Mouse (Mus musculus) embryo, embryonic 10 days (tissue): ENCODE results near the gene Bphl.

ENCODE experiments used
- DNase-seq: peaks from one replicate; pipeline ENCODE4 v3.0.0-alpha.2; 2015; ENCODE audit warnings: low spot score

Bphl gene

GRCm38 (mm10) chr13:34037172-34038055, at the start of gene Bphl:
TSS of gene Bphl (plus strand) at chr13:34037597.
- DNase-seq = peak; percentile 98

- no peak for DNase-seq
Observed at GRCm38 (mm10) chr13:33989625-33990024, 47.8 kb upstream of the Bphl start.

DNA sequence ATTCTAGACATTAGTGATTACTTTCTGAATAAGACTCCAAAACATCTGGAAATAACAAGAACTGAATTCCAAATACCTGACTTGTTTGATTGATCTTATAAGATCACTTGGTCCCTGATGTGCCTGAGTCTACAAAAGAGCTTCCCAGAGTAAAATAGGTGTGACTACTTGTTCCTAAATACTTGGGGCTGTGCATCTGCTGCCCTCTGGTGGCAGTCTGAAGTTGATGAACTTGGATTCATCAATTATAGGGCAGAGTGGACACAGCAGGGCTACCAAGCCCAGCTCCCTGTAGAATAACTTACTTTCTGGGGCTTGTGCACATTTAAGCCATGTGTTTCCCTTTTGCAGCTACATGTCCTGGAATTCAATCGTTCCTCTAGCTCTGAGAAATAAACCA, 42.2 kb upstream of the Bphl start:
- peak; percentile 81 for DNase-seq

- peak; percentile 90 for DNase-seq
Observed at GRCm38 (mm10) chr13:34002058-34003006, 35.1 kb upstream of the Bphl start, which contains the start of the genes Ripk1 and Serpinb6a. TSS of gene Ripk1 (plus strand) at chr13:34002363. TSS of gene Serpinb6a (minus strand) at chr13:34002794.

DNA sequence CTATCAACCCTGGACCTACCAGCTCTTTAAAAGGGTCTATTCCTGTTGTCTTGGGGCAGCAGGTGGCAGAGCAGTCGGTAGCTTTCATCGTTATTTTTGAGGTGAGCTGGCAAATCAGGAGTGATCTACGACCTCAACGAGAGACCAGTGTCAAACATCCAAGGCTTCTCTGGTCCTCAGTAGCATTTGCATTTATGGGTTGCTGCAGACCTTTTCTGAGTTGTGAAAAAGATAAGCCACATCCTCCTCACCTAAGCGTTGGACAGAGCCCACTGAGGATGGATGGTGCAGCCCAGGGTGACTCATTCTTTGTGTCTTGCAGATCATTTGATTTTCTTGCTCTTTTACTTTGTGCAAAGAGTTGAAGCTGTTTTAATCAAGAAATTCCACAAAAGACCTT, 34.3 kb upstream of the Bphl start:
- DNase-seq = no peak

DNA sequence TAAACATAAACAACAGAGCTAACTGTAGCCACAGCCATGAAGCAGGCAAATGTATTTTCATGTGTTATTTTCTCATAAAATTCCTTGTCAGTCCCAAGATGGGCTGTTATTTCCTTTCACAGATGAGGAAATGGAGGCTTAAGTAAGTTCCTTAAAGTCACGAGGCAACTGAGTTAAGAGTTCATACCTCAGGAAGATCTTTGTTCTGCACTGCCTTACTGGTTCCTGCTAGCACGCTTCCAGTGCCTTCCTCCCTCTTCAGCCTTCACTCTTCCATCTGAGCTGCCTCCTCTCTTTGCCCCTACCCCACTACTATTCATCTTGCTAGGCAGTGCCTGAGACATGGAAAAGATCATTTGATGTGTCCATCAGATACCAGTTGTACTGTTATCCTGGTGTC, 30.2 kb upstream of the Bphl start:
- DNase-seq = no peak

DNA sequence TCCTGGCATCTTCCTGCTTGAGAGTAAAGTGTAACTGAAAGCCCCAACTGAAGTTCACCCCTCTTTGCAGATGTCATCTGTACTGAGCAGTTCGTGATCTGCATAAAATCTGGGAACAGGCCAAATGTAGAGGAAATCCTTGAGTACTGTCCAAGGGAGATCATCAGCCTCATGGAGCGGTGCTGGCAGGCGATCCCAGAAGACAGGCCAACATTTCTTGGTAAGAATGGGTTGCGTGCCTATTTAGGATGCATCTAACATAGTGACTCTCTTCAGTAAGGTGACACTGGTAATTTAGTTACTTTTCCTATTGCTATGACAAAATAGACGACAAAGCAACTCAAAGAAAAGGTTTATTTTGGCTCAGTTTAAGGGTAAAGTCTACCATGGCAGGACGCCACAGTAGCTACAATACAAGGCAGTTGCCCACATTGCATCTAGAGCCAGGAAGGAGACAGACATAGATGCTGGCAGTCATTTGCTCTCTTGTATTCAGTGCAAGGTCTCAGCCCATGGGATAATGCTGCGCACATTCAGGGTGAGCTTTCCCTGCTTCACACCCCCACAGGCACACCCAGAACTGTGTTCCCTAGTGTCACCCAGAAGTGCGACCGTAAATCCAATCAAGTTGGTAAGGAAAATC, 20.3 kb upstream of the Bphl start:
- no peak for DNase-seq

DNA sequence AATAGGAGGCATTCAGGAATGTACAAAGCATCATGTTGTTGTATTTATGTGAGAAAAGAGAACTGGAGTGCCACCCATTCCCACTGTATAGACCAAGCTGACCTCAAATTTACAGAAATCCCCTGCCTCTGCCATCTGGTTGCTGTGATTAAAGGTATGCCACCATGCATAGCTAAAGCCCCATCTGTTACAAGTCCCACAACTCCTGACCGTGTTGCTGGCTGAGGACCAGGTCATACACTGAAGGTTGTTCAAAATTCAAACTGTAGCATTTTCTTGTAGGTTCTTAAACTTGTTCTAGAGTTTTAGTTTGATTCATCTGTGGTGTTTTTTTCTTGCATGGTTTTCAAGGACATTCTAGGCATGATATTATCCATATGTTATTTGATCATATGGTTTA, 18.9 kb upstream of the Bphl start:
- no peak for DNase-seq

DNA sequence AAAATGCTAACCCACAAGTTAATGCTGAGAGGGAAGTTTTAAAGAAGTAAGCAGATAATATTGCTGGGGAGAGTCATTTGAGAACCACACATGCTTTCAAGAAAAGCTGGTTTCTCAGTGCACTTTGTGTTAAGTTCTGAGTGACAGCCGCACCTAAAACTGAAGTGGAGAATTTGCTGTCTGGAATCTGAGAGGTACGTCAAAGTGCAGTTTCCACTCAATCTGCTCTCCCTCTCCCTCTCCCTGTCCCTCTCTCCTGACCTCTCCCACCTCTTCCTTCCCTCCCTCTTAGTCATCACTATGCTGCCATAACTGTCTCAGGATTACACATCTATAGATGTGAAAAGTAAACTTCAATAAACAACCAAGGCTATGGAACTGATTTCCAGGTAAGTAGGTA, 15.4 kb upstream of the Bphl start:
- DNase-seq = no peak

DNA sequence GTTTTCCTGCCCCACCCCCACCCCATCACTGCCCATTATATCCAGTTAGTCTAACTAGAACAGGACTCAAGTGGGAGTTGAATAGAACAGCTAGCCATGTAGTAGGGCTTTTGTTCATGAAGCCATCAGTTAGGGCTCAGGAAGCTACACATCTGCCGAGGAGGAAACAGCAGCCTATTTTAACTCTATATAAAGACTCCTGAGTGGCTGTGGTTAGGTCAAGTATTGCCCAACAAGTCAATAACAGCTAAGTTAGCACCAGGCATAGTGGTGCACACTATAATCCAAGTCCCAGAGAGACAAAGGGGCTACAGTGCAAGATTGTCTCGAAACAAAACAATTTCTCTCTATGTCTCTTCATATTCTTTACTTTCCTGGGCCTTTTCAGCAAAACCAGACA, 5.4 kb upstream of the Bphl start:
- DNase-seq = no peak

DNA sequence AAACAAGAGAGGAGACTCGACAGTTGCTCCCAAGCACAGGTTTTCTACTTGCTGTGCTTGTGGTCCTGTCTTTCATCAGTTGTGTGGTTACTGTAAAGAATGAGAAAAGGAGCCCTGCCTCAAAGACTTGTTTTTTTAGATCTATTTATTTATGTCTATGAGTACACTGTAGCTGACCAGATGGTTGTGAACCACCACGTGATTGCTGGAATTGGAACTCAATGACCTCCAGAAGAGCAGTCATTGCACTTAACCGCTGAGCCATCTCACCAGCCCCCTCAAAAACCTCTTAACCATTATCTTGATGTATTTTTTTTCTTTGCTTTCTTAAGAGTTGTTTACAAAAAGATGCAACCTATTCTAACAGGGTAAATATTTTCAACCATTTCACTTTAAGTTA, 2.0 kb upstream of the Bphl start:
- no peak for DNase-seq

GRCm38 (mm10) chr13:34036726-34037125, 671 bp upstream of the Bphl start:
- no peak for DNase-seq

DNA sequence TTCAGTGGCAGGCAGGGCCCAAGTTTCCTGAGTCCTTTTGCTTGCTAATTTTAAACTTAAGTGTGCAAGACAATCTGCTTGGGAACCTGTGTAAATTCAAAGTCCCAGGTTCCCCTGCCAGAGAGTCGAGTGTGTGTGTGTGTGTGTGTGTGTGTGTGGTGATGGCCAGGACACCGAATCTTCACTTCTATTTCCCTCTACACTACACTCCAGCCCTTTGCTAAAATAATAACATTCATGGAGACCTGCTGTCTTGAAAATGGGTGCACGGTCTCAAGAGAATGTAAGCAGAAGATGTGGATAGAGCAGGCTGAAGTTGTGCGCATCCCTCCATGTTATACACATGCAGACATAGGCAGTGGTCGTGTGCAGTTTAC, 647 bp downstream of the Bphl start:
- peak; percentile 7 for DNase-seq

GRCm38 (mm10) chr13:34038901-34039341, 1.5 kb downstream of the Bphl start:
- DNase-seq = peak; percentile 10

- DNase-seq = no peak
Observed at GRCm38 (mm10) chr13:34040091-34040490, 2.7 kb downstream of the Bphl start.

GRCm38 (mm10) chr13:34043716-34044393, 6.5 kb downstream of the Bphl start:
- DNase-seq = peak; percentile 23

DNA sequence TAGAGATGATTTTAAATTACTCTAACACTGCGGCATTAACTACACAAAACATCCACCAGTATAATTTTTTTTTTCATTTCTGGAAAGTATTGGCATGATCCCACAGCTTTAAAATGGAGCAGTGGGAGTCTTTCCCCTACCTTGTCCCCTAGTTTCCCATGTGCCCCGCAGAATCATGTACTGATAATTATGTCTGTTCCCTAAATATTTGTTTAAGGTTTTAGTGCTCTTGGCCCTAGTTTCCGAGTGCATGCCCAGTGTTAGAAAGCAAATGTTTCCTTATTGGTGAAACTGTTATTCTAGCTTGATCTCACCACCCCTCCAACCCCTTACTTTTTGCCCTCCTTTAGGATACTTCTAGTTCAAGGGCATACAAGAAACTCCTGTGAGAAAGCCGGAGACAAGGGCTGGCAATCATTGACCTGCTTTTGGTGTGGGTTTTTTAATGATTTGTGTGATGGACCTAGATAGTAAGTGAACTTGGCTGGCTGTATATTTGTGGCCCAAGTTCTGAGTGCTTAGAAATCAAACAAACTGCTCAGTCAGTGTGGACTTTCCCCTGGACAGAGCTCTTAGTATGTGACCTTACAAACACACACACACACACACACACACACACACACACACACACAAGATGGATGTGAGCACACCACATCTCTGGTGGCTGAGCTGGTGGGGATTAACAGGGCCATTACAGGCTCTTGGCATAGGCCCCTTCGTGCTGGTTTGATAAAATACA, 8.3 kb downstream of the Bphl start:
- DNase-seq = no peak

DNA sequence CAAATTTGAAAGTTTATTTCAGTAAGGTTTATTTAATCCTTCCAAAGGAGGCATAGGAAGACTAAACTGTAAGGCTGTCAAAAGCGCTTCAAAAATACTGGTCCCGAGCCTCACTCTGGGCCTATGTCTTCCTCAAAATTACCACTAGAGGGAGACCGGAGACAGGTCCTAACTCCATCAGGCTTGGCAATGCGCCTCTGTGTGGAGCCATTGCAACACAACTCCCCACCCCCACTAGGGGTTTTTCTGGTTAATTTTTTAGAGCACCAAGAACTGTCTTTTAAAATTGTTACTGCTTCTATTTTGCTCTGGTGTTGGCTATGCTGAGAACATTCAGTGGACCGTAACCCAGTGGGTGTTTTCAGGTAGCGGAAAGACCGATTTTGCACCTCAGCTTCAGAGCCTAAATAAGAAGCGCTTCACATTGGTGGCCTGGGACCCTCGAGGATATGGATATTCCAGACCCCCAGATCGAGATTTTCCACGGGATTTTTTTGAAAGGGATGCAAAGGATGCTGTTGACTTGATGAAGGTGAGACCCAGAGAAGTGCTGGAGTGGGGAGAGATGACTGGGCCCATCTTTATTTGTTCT, 9.1 kb downstream of the Bphl start:
- DNase-seq = peak; percentile 84

GRCm38 (mm10) chr13:34047526-34047925, 10.1 kb downstream of the Bphl start:
- DNase-seq = no peak

DNA sequence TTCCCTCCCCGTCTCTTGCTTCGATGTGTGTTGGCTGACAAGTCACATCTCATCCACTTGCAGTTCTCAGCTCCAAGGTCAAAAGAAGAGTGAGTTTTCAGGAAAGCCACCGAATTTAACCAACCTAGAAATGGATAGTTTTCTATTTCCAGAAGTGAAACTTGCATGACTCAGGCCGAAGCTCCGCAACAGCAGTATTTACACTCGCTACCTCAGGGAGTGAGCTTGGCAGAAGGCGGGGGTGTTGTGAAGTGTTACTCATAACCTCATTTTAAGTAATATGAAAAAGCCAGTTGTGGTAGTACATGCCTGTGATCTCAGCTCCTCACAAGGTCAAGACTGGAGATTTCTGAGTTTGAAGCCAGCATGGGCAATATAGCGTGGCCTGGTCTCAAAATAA, 13.1 kb downstream of the Bphl start:
- no peak for DNase-seq

DNA sequence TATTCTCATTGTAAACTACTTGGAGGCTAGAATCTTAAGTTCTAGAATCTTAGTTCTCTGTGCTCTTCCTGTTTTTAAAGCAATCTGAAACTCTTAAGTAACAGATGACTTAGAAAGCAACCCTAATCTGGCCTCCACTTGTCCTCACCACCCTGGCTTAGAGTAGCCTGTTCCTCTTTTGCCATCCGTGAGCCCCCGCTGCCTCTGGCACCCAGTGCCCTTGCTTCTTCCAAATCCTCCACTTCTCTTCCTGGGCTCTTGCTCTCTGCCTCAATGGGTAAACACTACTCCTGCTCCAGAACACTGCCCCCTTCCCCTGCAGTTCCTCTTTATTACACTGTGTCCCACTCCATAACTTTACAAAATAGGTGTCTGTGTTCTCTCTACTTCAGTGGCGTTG, 14.3 kb downstream of the Bphl start:
- no peak for DNase-seq
